Mouse (Mus musculus) regulatory T cell (primary cell): ENCODE measurements around the gene Fam43b.

ENCODE experiments used
- in situ Hi-C: fragments of 300-600 bp; cut with MboI, MseI; formaldehyde crosslinking; loops from one replicate; pipeline ENCODE4 v1.15.1; 2025; ENCODE audit warnings: high pct_unique_total_duplicates

Fam43b gene

GRCm38 (mm10) chr4:138395087-138395970 lies 999 bp downstream of the Fam43b start:
- in situ Hi-C loops = no loop called here

- in situ Hi-C loops = no loop called here
These were observed 2.6 kb downstream of the Fam43b start for GRCm38 (mm10) chr4:138393703-138394102.

GRCm38 (mm10) chr4:138383789-138384188 lies 12.5 kb downstream of the Fam43b start:
- in situ Hi-C loops = no loop called here

GRCm38 (mm10) chr4:138382462-138382861 lies 13.9 kb downstream of the Fam43b start:
- in situ Hi-C loops = no loop called here

- in situ Hi-C loops = no loop called here
These were observed 16.1 kb downstream of the Fam43b start for GRCm38 (mm10) chr4:138380132-138380689.

GRCm38 (mm10) chr4:138379091-138379840 lies 17.1 kb downstream of the Fam43b start:
- in situ Hi-C loops = no loop called here

- in situ Hi-C loops = no loop called here
These were observed 18.8 kb downstream of the Fam43b start for GRCm38 (mm10) chr4:138377526-138377925.

- in situ Hi-C loops = no loop called here
These were observed 21.2 kb downstream of the Fam43b start for GRCm38 (mm10) chr4:138375117-138375516.

GRCm38 (mm10) chr4:138370996-138371516 lies 25.3 kb downstream of the Fam43b start:
- in situ Hi-C loops = loop anchor here (25.0 kb wide), 1 partner anchor 1766 kb away; no protein-coding TSS in a partner anchor

GRCm38 (mm10) chr4:138368498-138369260 lies 27.6 kb downstream of the Fam43b start:
- in situ Hi-C loops = loop anchor here (25.0 kb wide), 1 partner anchor 1769 kb away; no protein-coding TSS in a partner anchor

GRCm38 (mm10) chr4:138367641-138368497 lies 28.5 kb downstream of the Fam43b start, which contains the start of gene Cda:
TSS of gene Cda (minus strand) at chr4:138367992.
- in situ Hi-C loops = loop anchor here (25.0 kb wide), 1 partner anchor 1769 kb away; no protein-coding TSS in a partner anchor

GRCm38 (mm10) chr4:138366561-138366960 lies 29.8 kb downstream of the Fam43b start:
- in situ Hi-C loops = loop anchor here (25.0 kb wide), 1 partner anchor 1771 kb away; no protein-coding TSS in a partner anchor

GRCm38 (mm10) chr4:138363511-138363910 lies 32.8 kb downstream of the Fam43b start:
- in situ Hi-C loops = loop anchor here (25.0 kb wide), 1 partner anchor 1774 kb away; no protein-coding TSS in a partner anchor

GRCm38 (mm10) chr4:138362883-138363282 lies 33.4 kb downstream of the Fam43b start:
- in situ Hi-C loops = loop anchor here (25.0 kb wide), 1 partner anchor 1774 kb away; no protein-coding TSS in a partner anchor

- in situ Hi-C loops = loop anchor here (25.0 kb wide), 1 partner anchor 1776 kb away; no protein-coding TSS in a partner anchor
These were observed 34.9 kb downstream of the Fam43b start for GRCm38 (mm10) chr4:138361370-138361821.

- in situ Hi-C loops = loop anchor here (25.0 kb wide), 1 partner anchor 1779 kb away; no protein-coding TSS in a partner anchor
These were observed 38.2 kb downstream of the Fam43b start for GRCm38 (mm10) chr4:138358176-138358575.

- in situ Hi-C loops = loop anchor here (25.0 kb wide), 1 partner anchor 1781 kb away; no protein-coding TSS in a partner anchor
These were observed 39.8 kb downstream of the Fam43b start for GRCm38 (mm10) chr4:138356551-138356950.

- in situ Hi-C loops = loop anchor here (25.0 kb wide), 1 partner anchor 1781 kb away; no protein-coding TSS in a partner anchor
These were observed 40.2 kb downstream of the Fam43b start for GRCm38 (mm10) chr4:138356141-138356540.

- in situ Hi-C loops = loop anchor here (25.0 kb wide), 1 partner anchor 1782 kb away; no protein-coding TSS in a partner anchor
These were observed 40.8 kb downstream of the Fam43b start for GRCm38 (mm10) chr4:138355496-138355895.
